13 mouse cellular contexts compared by ENCODE assay signal in genomic region chr19:47224743-47225142, GRCm38 (mm10). TPM values are rescaled to one million over a fixed set of nuclear protein-coding genes. Genes with fewer than 3 reads are reported as not detected.
DNase-seq lines count a peak whose midpoint lies in the region; ATAC-seq and TF ChIP-seq lines count a peak whose summit lies in the region.
"Had no signal": no experiment of that assay in that cellular context is flagged by ENCODE, and none has a peak within 500 bp of the region (broad histone marks: within the 10 kb centered on the region; RNA-seq: fewer than 3 reads in every experiment).

No protein-coding gene starts in this region.

- 91% methylated on average over 4 of the region's 4 CpGs for WGBS in midbrain, embryonic 14.5 days

- peak; percentile 74 for TF ChIP-seq EP300 in CH12.LX (IDR thresholded peaks at IDR 0.05; ENCODE audit: low read length)

- no peak overlapping the region for H3K9ac ChIP-seq in CH12.LX (ENCODE audit: insufficient read depth, low read depth)
- H3K9ac ChIP-seq in midbrain, embryonic 14.5 days (replicated peaks; ENCODE audit: low read length) = no peak overlapping the region
- H3K9ac ChIP-seq: heart, embryonic 15.5 days had no signal

- no peak for TF ChIP-seq CTCF in layer of hippocampus, adult 2 months (conservative IDR thresholded peaks at IDR 0.05)
- no peak for TF ChIP-seq CTCF in CH12.LX (conservative IDR thresholded peaks at IDR 0.05 in 1 of 2, IDR thresholded peaks at IDR 0.05 in 1 of 2; ENCODE audit: low read depth in 2 of 2, low read length in 2 of 2)

- DNase-seq in layer of hippocampus, adult 2 months (ENCODE audit: low spot score in 2 of 2) = no peak
- DNase-seq in layer of hippocampus, postnatal 25 days (ENCODE audit: extremely low spot score in 1 of 2, low spot score in 1 of 2) = no peak
- peak; percentile 45 for DNase-seq in CH12.LX (ENCODE audit: extremely low read depth)
- peak; percentile 35 to 39 for DNase-seq in lung, postnatal 4 days
- no peak for DNase-seq in urinary bladder, postnatal 25 days (ENCODE audit: low spot score)
- no peak for DNase-seq in midbrain, embryonic 14.5 days
- DNase-seq: embryo, embryonic 11 days; right cerebral cortex, postnatal 4 days; thymus, adult 2 months had no signal

- H3K4me2 ChIP-seq in CH12.LX (ENCODE audit: insufficient read depth, low read depth, poor library complexity, severe bottlenecking) = no peak overlapping the region
- H3K4me2 ChIP-seq in midbrain, embryonic 14.5 days (ENCODE audit: low read length) = no peak overlapping the region
- H3K4me2 ChIP-seq: heart, embryonic 15.5 days had no signal

- no peak for TF ChIP-seq POLR2A in CH12.LX (IDR thresholded peaks at IDR 0.05; ENCODE audit: low read depth, low read length)

- peak overlapping the region; percentile 48 for H3K27ac ChIP-seq in layer of hippocampus, adult 2 months
- no peak overlapping the region for H3K27ac ChIP-seq in CH12.LX (ENCODE audit: insufficient read depth, low read depth)
- H3K27ac ChIP-seq in midbrain, embryonic 14.5 days (replicated peaks; ENCODE audit: low read depth, low read length) = no peak overlapping the region
- H3K27ac ChIP-seq: heart, embryonic 15.5 days; midbrain, embryonic 10.5 days had no signal

- in situ Hi-C loops in CH12.LX (cut with MboI; ENCODE audit: low pct_ligation_motif_present, low pct_unique_long_range_greater_than_20kb, low sequenced_read_pairs) = no loop called here

- no peaks in the 10 kb centered on the region for H3K36me3 ChIP-seq in CH12.LX (replicated peaks in 1 of 2; ENCODE audit: control insufficient read depth in 1 of 2, insufficient read depth in 1 of 2, low read length in 1 of 2)
- no peaks in the 10 kb centered on the region for H3K36me3 ChIP-seq in midbrain, embryonic 14.5 days (ENCODE audit: control insufficient read depth, insufficient read depth, low read length)
- H3K36me3 ChIP-seq: heart, embryonic 15.5 days; midbrain, embryonic 10.5 days had no signal

- ATAC-seq in common myeloid progenitor, adult 5-6 weeks (replicated peaks; ENCODE audit: low read depth, poor library complexity, severe bottlenecking) = peak; percentile 73
- ATAC-seq in midbrain, embryonic 14.5 days (ENCODE audit: low FRiP score, low TSS enrichment) = no peak

- H3K4me3 ChIP-seq in layer of hippocampus, adult 2 months = no peak overlapping the region
- no peak overlapping the region for H3K4me3 ChIP-seq in CH12.LX (replicated peaks in 1 of 3; ENCODE audit: low read depth in 2 of 3, low read length in 2 of 3, poor library complexity in 1 of 3)
- no peak overlapping the region for H3K4me3 ChIP-seq in midbrain, embryonic 14.5 days (replicated peaks; ENCODE audit: low read depth, low read length)
- H3K4me3 ChIP-seq: heart, embryonic 15.5 days; midbrain, embryonic 10.5 days had no signal

- no peaks in the 10 kb centered on the region for H3K27me3 ChIP-seq in CH12.LX (replicated peaks)
- no peaks in the 10 kb centered on the region for H3K27me3 ChIP-seq in midbrain, embryonic 14.5 days (ENCODE audit: control insufficient read depth, insufficient read depth, low read length)
- H3K27me3 ChIP-seq: heart, embryonic 15.5 days had no signal

- dilution Hi-C loops in CH12.LX (cut with MboI; ENCODE audit: extremely low pct_ligation_motif_present, extremely low pct_unique_long_range_greater_than_20kb, low sequenced_read_pairs) = no loop called here

- no peaks in the 10 kb centered on the region for H3K9me3 ChIP-seq in CH12.LX (replicated peaks; ENCODE audit: low read length)
- H3K9me3 ChIP-seq in midbrain, embryonic 14.5 days (ENCODE audit: control insufficient read depth, low read length) = no peaks in the 10 kb centered on the region
- H3K9me3 ChIP-seq: heart, embryonic 15.5 days; midbrain, embryonic 10.5 days had no signal

- H3K4me1 ChIP-seq in CH12.LX (ENCODE audit: control insufficient read depth in 1 of 2, insufficient read depth in 2 of 2) = peaks cover 24 to 40% of the 10 kb centered on the region in 2 experiments
- H3K4me1 ChIP-seq in midbrain, embryonic 14.5 days (ENCODE audit: control insufficient read depth, insufficient read depth, low read length) = peaks cover 22% of the 10 kb centered on the region

- H3K79me2 ChIP-seq in CH12.LX (replicated peaks; ENCODE audit: control insufficient read depth, extremely low read depth, insufficient read depth, poor library complexity, severe bottlenecking) = no peaks in the 10 kb centered on the region

- TF ChIP-seq RAD21 in CH12.LX (IDR thresholded peaks at IDR 0.05; ENCODE audit: low read depth, low read length) = no peak

TF ChIP-seq in CH12.LX, 34 proteins besides CTCF, POLR2A, EP300 and RAD21:
- no peak for TF ChIP-seq UBTF (IDR thresholded peaks at IDR 0.05; ENCODE audit: low read depth, low read length)
- no peak for TF ChIP-seq MYC (IDR thresholded peaks at IDR 0.05; ENCODE audit: low read depth, low read length)
- TF ChIP-seq MAFK (IDR thresholded peaks at IDR 0.05; ENCODE audit: insufficient replicate concordance, low read length) = peak; percentile 99
- peak; percentile 85 for TF ChIP-seq IRF4 (IDR thresholded peaks at IDR 0.05; ENCODE audit: low read depth, low read length)
- TF ChIP-seq ELF1 (IDR thresholded peaks at IDR 0.05; ENCODE audit: low read depth, low read length) = peak; percentile 78; the same call in 1 of the 2 replicates

RNA-seq across cellular contexts. Expression of gene Neurl1a, which starts 46.1 kb away (rescaled TPM):
- total RNA-seq in layer of hippocampus, adult 2 months (2021) = 100 to 1,000 TPM; 180 to 194 TPM
- total RNA-seq in layer of hippocampus, postnatal 25 days (2021) = 100 to 1,000 TPM; 186 to 192 TPM
- total RNA-seq in CH12.LX (2012; rRNA removed) (0.13 TPM in 1 of 2 replicates, not detected in the other), CH12.LX (2014; rRNA removed) (0.05 TPM in 1 of 2 replicates, not detected in the other)
- polyA plus RNA-seq in CH12.LX (2012; ENCODE audit: insufficient read length, low read depth) = not detected in 2 replicates
- 0.09 TPM in 1 of 2 replicates, not detected in the other for total RNA-seq in common myeloid progenitor, adult 5-6 weeks (2017)
- 9.6 and 11.4 TPM in 2 replicates for polyA plus RNA-seq in midbrain, embryonic 14.5 days (2014; fragmentation: Nextera tagmentation; extraction: Ambion mirVana)
- total RNA-seq: MEL had no signal

Comparison
In these comparisons a context has a peak if more than half of its experiments do, and no peak if none do; other contexts are left out.
1. DNase-seq: peak in CH12.LX (single experiment) and lung, postnatal 4 days (2 of 2); none in layer of hippocampus, adult 2 months (0 of 2), layer of hippocampus, postnatal 25 days (0 of 2), urinary bladder, postnatal 25 days (single experiment) and midbrain, embryonic 14.5 days (single experiment).
2. RNA of gene Neurl1a, which starts 46.1 kb away (total RNA-seq): 180 to 194 TPM in layer of hippocampus, adult 2 months and 186 to 192 TPM in layer of hippocampus, postnatal 25 days; 0.05 to 0.13 TPM in CH12.LX and 0.09 TPM in common myeloid progenitor, adult 5-6 weeks; every median in the first group is over 100 times any median in the second.